Mouse (Mus musculus): ENCODE measurements around the gene Calr3. TPM values are rescaled to one million over a fixed set of nuclear protein-coding genes. Genes with fewer than 3 reads are reported as not detected.

Gene Calr3
- total and polyA plus RNA-seq, 3 experiments: 2.7 to 4.0 TPM; not detected in 1

GRCm38 (mm10) chr8:72453904-72454303, 10.2 kb upstream of the Calr3 start:
- H3K27ac ChIP-seq (ENCODE audit: control insufficient read depth, low read depth, low read length): no peak overlapping the region
- H3K9ac ChIP-seq (ENCODE audit: control insufficient read depth, low read depth, low read length, poor library complexity, severe bottlenecking): no peak overlapping the region
- no peaks in the 10 kb centered on the region for H3K27me3 ChIP-seq (ENCODE audit: control insufficient read depth in 1 of 2, insufficient read depth in 2 of 2, low read length in 2 of 2)
- no peaks in the 10 kb centered on the region for H3K9me3 ChIP-seq (replicated peaks; ENCODE audit: insufficient read depth, low read length)
- H3K4me3 ChIP-seq (ENCODE audit: control insufficient read depth in 1 of 2, insufficient read depth in 1 of 2, low read depth in 2 of 2, low read length in 2 of 2): no peak overlapping the region
- H3K36me3 ChIP-seq (ENCODE audit: control insufficient read depth in 1 of 2, insufficient read depth in 2 of 2, low read length in 2 of 2): peaks cover 0 to 4% of the 10 kb centered on the region in 2 experiments; a peak in 1 of 4 replicates
- H3K4me1 ChIP-seq (ENCODE audit: control insufficient read depth in 1 of 2, insufficient read depth in 2 of 2, low read length in 2 of 2): no peaks in the 10 kb centered on the region
- TF ChIP-seq UBTF (IDR thresholded peaks at IDR 0.05; ENCODE audit: borderline replicate concordance, insufficient read depth, low read depth, low read length) (no peak), SMC3 (IDR thresholded peaks at IDR 0.05; ENCODE audit: low read depth, low read length) (0 out of 2 replicates have a peak, but pooled peaks have one; percentile 3), CTCF (IDR thresholded peaks at IDR 0.05 in 2 of 3, conservative IDR thresholded peaks at IDR 0.05 in 1 of 3; ENCODE audit: control insufficient read depth in 1 of 3, insufficient read depth in 1 of 3, low read depth in 2 of 3, low read length in 3 of 3, poor library complexity in 1 of 3, severe bottlenecking in 1 of 3) (peak in 2 of 3 experiments; percentile 13 to 29; a peak in 2 of 6 replicates)
- no peak for DNase-seq (ENCODE audit: low read depth, low spot score)
- no peaks in the 10 kb centered on the region for H3K79me2 ChIP-seq (ENCODE audit: control insufficient read depth, insufficient read depth, low read length, poor library complexity)

- H3K27me3 ChIP-seq (ENCODE audit: control insufficient read depth in 1 of 2, insufficient read depth in 2 of 2, low read length in 2 of 2): no peaks in the 10 kb centered on the region
- H3K79me2 ChIP-seq (ENCODE audit: control insufficient read depth, insufficient read depth, low read length, poor library complexity): peaks cover 3% of the 10 kb centered on the region; the same call in 1 of the 2 replicates
- TF ChIP-seq MXI1 (IDR thresholded peaks at IDR 0.05; ENCODE audit: low read depth, low read length): no peak
- TF ChIP-seq MYB (IDR thresholded peaks at IDR 0.05; ENCODE audit: low read depth, low read length): no peak
- TF ChIP-seq CTCF (IDR thresholded peaks at IDR 0.05 in 2 of 3, conservative IDR thresholded peaks at IDR 0.05 in 1 of 3; ENCODE audit: control insufficient read depth in 1 of 3, insufficient read depth in 1 of 3, low read depth in 2 of 3, low read length in 3 of 3, poor library complexity in 1 of 3, severe bottlenecking in 1 of 3): no peak
- TF ChIP-seq USF1 (IDR thresholded peaks at IDR 0.05; ENCODE audit: low read depth, low read length): no peak
- no peak for TF ChIP-seq POLR2A (IDR thresholded peaks at IDR 0.05; ENCODE audit: control insufficient read depth in 1 of 2, insufficient read depth in 1 of 2, low read depth in 1 of 2, low read length in 2 of 2, poor library complexity in 1 of 2)
- no peak for TF ChIP-seq MAZ (IDR thresholded peaks at IDR 0.05; ENCODE audit: low read depth, low read length)
- no peak for TF ChIP-seq CHD1 (IDR thresholded peaks at IDR 0.05; ENCODE audit: low read depth, low read length)
- TF ChIP-seq MAX (IDR thresholded peaks at IDR 0.05; ENCODE audit: low read length): no peak
- TF ChIP-seq SMC3 (IDR thresholded peaks at IDR 0.05; ENCODE audit: low read depth, low read length): no peak
- no peak for TF ChIP-seq TAL1 (IDR thresholded peaks at IDR 0.05; ENCODE audit: low read length)
- TF ChIP-seq NELFE (IDR thresholded peaks at IDR 0.05; ENCODE audit: low read depth, low read length): no peak
- H3K9me3 ChIP-seq (replicated peaks; ENCODE audit: insufficient read depth, low read length): no peaks in the 10 kb centered on the region
- no peak overlapping the region for H3K27ac ChIP-seq (ENCODE audit: control insufficient read depth, low read depth, low read length)
- H3K4me3 ChIP-seq (ENCODE audit: control insufficient read depth in 1 of 2, insufficient read depth in 1 of 2, low read depth in 2 of 2, low read length in 2 of 2): no peak overlapping the region
- H3K9ac ChIP-seq (ENCODE audit: control insufficient read depth, low read depth, low read length, poor library complexity, severe bottlenecking): no peak overlapping the region
- H3K36me3 ChIP-seq (ENCODE audit: control insufficient read depth in 1 of 2, insufficient read depth in 2 of 2, low read length in 2 of 2): peaks cover 0 to 4% of the 10 kb centered on the region in 2 experiments; a peak in 1 of 4 replicates
- H3K4me1 ChIP-seq (ENCODE audit: control insufficient read depth in 1 of 2, insufficient read depth in 2 of 2, low read length in 2 of 2): no peaks in the 10 kb centered on the region
- no peak for DNase-seq (ENCODE audit: low read depth, low spot score)
Measured at GRCm38 (mm10) chr8:72451516-72451915, 7.8 kb upstream of the Calr3 start.

GRCm38 (mm10) chr8:72445071-72445470, 1.4 kb upstream of the Calr3 start:
- H3K27me3 ChIP-seq (ENCODE audit: control insufficient read depth in 1 of 2, insufficient read depth in 2 of 2, low read length in 2 of 2): no peaks in the 10 kb centered on the region
- no peak for DNase-seq (ENCODE audit: low read depth, low spot score)
- peaks cover 20% of the 10 kb centered on the region for H3K79me2 ChIP-seq (ENCODE audit: control insufficient read depth, insufficient read depth, low read length, poor library complexity)
- peaks cover 0 to 18% of the 10 kb centered on the region in 2 experiments; a peak in 3 of 4 replicates for H3K36me3 ChIP-seq (ENCODE audit: control insufficient read depth in 1 of 2, insufficient read depth in 2 of 2, low read length in 2 of 2)
- TF ChIP-seq RCOR1 (IDR thresholded peaks at IDR 0.05; ENCODE audit: low read depth, low read length) (no peak), BHLHE40 (IDR thresholded peaks at IDR 0.05; ENCODE audit: borderline replicate concordance, low read depth, low read length) (no peak), HCFC1 (IDR thresholded peaks at IDR 0.05; ENCODE audit: low read depth, low read length) (no peak), MXI1 (IDR thresholded peaks at IDR 0.05; ENCODE audit: low read depth, low read length) (no peak), EP300 (IDR thresholded peaks at IDR 0.05; ENCODE audit: low read depth in 1 of 2, low read length in 2 of 2) (no peak)
- H3K9me3 ChIP-seq (replicated peaks; ENCODE audit: insufficient read depth, low read length): no peaks in the 10 kb centered on the region
- H3K27ac ChIP-seq (ENCODE audit: control insufficient read depth, low read depth, low read length): no peak overlapping the region
- peak overlapping the region; percentile 62 for H3K9ac ChIP-seq (ENCODE audit: control insufficient read depth, low read depth, low read length, poor library complexity, severe bottlenecking)
- H3K4me1 ChIP-seq (ENCODE audit: control insufficient read depth in 1 of 2, insufficient read depth in 2 of 2, low read length in 2 of 2): peaks cover 2 to 19% of the 10 kb centered on the region in 2 experiments; a peak in 3 of 4 replicates
- no peak overlapping the region for H3K4me3 ChIP-seq (ENCODE audit: control insufficient read depth in 1 of 2, insufficient read depth in 1 of 2, low read depth in 2 of 2, low read length in 2 of 2)
